Mouse (Mus musculus) adrenal gland, postnatal 10 days (tissue): ENCODE results near the gene Pdcd1lg2. TPM values are rescaled to one million over a fixed set of nuclear protein-coding genes. Genes with fewer than 3 reads are reported as not detected.
"Not testable (repeated sequence)": the region's sequence is repeated elsewhere in the genome, so short reads cannot be mapped to it uniquely, and the experiment has no call there.

Source experiments
- DNase-seq: peaks from one replicate; pipeline ENCODE4 v3.0.0; 2021; ENCODE audit warnings: mixed read lengths
- total RNA-seq, 2 experiments: library from RNA; stranded (reverse); gene quantifications; 2 replicates each; pipeline ENCODE4 v1.2.3; 2021

Pdcd1lg2 gene
- total RNA-seq, 2 experiments from 2014 or later = not detected

DNA sequence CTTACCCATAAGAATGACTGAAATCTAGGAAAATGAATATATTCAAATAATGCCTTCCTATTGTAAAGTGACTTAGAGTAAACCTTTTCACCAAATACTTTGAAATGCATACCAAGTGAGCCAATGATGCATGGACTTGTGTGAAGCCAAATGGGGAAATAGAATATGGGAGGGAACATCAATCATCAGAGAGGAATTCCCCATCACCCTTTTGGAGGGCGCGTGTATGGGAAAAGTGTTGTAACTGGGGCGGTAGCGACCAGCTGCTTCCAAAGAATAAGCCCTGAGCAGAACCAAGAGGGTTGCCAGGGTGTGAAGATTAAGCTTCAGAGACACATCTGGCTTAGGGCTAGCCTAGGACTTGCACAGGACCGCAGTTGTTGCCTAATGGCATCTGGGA lies 27.4 kb upstream of the Pdcd1lg2 start:
- no peak for DNase-seq

DNA sequence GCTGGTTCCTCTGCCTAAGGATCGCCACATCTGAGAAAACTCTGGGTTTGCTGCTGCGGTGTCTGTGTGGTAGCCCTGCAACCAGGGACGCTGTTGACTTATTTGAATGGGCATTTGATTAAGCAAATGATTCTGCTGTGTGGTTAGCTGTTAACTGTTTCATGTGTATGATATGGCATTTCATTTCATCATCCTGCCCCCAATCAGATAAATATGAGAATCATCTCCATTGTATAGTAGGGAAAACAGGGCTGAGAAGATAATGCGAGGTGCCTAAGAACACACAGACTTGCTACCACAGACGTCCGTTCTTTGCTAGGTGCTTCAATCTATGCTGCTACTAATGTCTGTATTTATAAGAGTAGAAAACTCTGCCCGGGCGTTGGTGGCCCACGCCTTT lies 26.3 kb upstream of the Pdcd1lg2 start:
- DNase-seq = no peak

DNA sequence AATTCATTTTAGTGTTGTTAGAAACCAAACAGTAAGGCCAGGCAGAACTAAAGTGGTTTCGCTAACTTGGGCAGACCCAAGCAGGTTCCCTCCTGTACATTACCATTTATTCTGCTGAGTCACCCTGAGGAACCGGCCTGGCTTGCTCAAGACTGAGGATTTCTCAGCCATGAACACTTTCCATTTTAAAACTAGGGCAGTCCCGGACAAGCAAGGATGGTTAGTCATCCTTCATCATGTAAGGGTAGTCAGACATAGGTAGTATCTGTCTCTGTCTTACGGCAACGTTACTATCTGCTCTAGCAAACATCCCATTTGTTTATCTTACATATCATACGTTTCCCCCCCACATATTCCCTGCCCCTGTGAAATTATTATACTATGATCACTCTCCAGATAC lies 25.7 kb upstream of the Pdcd1lg2 start:
- no peak for DNase-seq

DNA sequence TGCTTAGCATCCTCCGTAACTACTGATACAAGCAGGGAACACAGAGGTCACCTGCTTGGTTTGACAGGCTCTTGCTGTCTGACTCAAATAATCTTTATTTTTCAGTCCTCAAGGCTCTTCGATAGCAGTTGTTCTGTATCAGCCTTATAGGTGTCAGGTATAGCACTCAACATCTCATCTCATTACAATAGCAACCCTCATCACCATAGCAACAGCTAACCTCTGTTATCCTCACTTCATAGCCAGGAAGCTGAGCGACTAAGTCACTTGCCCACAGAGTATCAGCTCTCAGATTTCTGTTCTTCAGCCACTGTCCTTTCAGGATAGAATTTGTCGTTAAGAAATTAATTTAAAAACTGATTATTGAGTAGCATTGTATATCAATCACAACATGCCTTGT lies 24.9 kb upstream of the Pdcd1lg2 start:
- DNase-seq = no peak

DNA sequence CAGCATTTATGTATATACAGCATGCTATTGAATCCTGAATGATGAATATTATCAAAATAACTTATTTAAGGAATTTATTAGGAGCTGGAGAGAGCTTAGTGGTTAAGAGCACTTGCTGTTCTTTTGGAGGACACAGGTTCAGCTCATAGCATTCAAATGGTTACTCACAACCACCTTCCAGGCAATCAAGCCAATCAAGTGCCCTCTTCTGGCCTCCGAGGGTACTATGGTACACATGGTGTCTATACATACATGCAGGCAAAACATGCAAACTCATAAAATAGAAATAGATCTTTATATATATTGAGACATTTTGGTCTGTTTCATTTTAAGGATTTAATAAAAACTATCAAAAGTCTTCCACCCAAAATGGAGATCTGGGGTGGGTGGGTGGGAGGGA lies 21.9 kb upstream of the Pdcd1lg2 start:
- no peak for DNase-seq

DNA sequence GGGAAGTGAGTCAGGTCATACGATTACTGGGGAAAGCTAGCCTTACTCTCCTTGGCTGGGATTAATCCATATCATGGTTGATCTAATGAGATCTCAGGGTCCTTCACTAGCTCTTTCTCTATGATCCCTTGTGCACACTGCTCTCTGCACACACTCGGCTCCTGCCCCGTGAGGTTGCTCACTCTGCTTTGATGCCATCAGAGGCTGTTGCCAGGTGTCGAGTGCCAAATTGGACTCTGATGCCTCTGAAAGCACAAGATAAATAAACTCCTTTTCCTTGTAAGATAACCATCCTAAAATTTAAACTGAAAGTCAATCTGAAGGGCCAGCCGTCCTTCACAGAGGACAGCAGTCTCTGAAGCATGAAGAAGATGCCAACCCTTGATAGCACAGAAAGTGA lies 20.2 kb upstream of the Pdcd1lg2 start:
- DNase-seq = peak; percentile 60

DNA sequence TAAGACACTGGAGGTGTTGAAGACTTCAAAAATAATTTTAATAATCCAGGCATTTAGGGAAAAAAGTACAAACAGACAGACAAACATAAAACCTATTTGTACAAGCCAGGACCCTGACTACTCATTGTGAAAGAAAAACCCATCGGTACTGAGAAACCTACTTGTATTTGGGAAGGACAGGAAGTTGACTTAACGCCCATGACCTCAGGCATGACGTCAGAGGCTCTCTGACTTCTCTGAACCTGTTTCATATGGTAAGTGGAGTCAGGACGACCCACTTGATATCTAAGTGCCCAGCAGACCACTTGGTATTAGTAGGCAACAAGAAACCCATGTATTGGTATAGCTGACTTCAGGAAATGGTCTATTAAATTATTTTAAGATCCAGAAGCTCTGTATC lies 19.4 kb upstream of the Pdcd1lg2 start:
- DNase-seq = no peak

DNA sequence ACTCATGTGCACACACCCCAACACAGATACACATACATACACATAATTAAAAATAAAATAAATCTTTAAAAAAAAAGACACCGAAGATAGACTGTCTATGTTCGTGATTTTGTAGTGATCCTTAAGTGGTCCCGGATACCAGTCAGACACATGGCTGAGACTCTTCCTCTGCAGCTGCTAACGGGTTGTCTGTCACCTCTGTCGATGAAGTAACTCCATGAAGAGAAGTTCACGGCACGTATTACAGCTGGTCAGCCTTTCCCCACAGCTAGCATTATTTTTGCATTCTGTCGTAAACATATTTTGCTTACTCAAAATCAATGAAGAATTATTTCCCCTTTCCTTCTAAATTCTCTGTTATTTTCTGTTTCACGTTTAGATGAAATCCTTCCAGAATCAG lies 17.4 kb upstream of the Pdcd1lg2 start:
- DNase-seq = no peak

DNA sequence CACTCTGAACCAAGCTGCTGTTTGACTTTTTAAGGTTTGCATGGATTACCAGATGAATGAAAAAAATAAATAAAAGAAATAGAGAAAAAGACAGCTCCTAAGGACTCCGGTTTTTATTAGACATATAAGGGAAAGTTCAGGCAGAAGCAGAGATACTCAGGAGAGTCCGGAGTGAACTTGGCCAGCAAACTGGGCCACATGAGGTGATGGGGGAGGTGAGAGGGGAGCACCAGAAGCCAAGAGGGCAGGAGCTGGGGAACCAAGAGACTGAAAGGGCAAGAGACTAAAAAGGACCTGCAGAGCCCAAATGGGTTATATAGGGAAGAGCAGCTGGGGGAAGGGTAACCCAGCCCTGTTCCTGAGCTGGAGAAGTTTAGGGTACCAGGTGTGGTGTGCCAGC lies 16.0 kb upstream of the Pdcd1lg2 start:
- DNase-seq = peak; percentile 59

DNA sequence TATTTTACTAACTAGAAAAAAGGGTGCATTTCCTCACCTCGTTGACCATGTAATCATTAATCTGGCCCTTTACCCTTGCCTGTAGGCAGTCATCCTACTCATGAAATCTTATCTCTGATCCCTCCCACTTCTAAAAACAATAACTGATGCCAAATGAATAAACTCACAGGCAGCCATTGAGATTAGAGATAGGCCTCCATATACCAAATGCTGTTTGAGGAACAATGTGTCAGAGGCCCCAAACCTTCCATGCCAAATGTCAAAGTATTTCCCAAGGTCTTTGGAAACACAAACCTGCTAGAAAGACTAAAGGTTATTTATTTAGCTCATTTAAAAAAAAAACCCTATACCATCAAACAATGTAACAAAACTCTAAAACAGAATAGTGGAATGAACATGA lies 14.4 kb upstream of the Pdcd1lg2 start:
- no peak for DNase-seq

DNA sequence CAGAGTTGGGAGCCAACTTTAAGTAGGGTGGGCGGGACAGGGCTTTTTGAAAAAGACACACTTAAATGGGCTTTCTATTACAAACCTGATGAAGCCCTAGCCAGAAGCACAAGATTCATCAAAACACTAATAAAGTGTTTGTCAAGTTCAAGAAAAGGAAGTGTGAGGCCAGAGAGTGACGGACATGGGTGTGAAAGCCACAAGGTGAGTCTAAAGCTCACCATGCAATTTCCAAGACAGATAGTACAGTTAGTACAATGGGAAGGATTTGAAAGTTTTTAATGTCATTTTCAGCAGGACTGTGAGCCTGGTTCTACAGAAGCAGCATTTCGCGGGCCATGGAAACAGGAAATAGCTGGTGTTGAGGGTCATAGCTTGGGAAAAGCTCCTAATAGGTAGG lies 10.9 kb upstream of the Pdcd1lg2 start:
- no peak for DNase-seq

DNA sequence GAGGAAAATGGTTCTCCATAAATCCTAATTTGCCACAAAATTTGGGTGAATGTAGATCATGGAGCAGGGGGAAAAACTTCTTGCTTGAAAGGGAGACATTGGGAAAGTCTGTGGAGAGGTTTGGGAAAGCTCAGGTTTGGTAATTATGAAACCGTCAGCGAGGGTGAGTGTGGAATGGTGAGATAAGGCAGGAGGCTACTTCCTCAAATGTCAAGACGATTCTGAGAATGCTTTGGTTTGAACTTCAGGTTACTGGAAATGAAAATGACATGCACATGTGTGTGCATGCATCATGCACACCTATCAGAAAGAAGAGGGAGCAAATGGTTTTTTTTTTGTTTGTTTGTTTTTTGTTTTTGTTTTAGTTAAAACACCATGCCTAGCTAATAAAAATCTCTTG lies 10.3 kb upstream of the Pdcd1lg2 start:
- DNase-seq = no peak

DNA sequence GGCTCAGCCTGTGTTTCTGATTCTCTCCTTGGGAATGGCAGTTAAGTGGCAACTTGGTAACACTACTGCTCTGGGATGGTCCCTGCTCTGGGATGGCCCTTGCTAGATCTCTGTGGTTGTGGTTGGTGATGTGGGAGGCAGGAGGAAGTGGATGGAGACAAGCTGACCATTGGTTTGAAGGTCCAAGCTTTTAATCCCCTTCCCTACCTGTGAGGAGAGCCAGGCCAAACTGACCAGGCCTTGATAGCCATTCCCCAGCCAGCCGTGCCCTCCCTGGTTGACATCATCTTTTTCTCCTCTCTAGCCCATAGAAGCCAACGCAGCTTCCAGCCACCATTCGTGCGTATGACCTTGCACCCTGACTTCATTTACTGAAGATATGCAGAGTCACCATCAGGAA lies 8.1 kb upstream of the Pdcd1lg2 start:
- DNase-seq = no peak

DNA sequence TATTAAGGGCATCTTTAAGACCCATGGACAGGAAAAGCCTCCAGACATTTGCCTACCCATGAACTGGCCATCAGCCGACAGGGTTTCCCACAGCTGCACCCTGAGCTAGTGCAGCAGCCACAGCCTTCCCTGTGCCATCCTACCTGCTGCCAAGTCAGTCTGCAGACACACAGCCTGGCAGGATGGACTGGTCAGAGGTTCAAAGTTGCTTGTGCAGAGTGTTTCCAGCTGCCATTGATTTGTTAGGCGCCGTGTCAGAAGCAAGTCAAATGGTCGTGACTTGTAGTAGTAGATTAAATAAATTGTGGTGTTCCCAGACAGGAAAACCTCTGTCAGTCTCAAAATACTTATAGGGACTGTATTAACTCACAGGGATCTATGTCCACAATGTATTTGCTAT lies 7.5 kb upstream of the Pdcd1lg2 start:
- no peak for DNase-seq

DNA sequence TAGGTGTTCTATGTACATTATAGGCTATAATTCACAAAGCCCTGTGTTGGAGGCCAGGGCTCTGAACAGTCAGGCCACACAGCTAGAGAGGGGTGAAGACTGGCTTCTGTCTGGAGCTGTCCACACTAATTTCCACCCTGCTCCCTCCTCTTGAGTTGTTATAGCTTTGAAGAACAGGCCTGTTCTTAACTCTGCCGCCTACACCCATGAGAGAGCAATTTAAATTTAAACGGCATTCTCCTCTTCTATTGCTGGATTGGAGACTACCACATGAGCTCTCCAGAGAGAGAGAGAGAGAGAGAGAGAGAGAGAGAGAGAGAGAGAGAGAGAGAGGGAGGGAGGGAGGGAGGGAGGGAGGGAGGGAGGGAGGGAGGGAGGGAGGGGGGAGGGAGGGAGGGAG lies 5.3 kb upstream of the Pdcd1lg2 start:
- DNase-seq = no peak

DNA sequence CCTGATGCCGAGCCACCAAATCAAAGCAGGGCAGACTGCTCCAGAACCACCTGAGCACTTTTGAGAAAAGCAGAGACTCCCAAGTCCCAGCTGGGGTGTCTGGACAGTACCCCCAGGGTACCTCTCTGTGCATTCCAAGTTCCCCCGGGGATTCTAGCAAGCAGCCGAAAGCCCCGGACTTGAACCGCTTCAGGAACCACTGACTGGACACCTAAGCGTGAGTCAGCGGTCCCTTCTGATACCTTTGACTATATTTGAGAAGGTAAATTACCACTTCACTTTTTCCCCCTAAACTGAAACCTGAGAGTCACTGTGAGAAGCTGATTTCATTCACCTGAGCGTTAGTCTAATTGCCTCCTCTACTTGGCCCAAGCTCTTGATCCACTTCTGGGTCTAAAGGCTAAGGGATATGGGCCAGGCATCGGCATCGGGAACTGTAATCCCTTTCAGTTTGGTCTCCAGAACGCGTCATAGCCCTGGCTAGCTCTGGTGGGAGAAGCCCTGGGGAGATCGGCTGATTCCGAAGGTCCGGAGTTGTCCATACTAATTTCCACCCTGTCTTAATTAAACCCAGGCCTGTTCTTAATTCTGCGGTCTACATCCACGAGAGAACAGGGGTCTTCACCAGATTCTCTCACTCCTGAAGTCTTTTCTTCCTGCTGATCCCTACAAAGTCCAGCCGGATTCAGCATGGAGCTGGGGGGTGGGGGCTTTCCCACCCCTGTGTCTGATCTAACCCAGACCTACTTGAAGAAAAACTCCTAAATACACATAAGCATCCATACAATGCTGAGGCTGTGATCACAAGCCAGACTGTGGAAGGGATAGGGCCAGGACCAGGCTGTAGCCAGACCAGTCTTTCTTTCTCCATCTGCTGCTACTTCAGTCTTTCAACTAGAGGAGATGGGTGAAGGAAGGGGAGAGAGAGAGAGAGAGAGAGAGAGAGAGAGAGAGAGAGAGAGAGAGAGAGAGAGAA lies 4.4 kb upstream of the Pdcd1lg2 start:
- DNase-seq = no peak

DNA sequence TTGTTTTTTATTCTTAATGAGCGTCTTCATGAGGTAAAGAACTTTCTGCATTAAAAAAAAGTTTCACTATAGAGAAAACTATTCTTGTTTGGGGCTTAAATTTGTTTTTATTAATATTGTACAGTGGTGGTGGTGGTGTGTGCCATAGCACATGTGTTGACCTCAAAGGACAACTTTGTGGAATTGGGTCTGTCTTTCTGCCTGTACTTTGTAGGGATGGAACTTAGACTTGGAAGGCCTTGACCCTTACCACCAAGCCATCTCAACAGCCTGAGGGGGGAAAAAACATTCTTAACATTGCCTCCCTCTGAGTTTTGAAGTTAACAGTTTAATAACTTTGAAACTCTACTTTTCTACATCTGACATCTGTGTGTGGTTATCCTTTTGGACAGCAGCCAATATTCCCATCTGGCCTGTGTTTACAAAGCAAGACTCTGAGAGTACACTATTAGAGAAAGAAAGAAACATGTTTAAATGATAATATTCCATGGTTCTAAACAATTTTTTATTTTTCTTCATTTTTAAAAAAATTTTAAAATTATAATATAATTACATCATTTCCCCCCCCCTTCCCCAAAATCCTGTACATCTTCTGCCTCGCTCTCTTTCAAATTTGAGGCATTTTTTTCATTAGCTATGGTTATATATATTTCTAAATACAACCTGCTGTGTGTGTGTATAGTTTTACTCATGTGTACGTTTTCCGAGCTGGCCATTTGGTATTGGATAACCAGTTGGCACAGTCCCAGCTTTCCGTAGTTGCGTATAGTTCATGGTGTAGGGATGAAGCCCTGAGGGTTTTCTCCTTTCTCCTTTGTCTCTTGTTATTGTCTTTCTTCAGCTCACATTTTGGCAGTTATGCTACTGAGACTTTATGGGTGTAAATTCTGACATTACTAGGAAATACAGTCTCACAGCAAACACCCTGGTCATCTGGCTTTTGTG lies 2.0 kb downstream of the Pdcd1lg2 start:
- no peak for DNase-seq

DNA sequence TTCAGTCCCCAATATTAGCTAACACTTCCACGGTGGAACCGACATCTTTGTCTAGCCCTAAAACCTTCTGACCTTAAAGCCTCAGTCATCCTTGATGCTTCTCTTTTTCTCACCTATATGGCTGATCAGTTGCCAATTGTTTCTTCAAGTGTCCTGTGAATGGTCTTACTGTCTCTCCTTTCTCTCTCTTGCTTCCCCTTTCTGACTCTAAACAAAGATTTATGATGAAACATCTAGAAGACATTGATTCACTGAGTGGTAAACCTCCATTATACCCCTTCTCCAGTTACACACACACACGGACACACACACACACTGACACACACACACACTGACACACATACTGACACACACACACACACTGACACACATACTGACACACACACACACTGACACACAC lies 3.8 kb downstream of the Pdcd1lg2 start:
- DNase-seq = no peak

DNA sequence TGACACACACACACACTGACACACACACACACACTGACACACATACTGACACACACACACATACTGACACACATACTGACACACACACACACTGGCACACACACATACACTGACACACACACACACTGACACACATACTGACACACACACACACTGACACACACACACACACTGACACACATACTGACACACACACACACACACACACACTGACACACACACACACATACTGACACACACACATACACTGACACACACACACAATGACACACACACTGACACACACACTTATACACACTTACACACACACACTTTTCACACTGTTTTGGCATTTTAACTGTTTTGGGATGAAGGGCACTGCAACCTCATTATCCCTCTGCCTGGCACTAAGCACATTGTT lies 4.2 kb downstream of the Pdcd1lg2 start:
- not testable (repeated sequence) for DNase-seq

DNA sequence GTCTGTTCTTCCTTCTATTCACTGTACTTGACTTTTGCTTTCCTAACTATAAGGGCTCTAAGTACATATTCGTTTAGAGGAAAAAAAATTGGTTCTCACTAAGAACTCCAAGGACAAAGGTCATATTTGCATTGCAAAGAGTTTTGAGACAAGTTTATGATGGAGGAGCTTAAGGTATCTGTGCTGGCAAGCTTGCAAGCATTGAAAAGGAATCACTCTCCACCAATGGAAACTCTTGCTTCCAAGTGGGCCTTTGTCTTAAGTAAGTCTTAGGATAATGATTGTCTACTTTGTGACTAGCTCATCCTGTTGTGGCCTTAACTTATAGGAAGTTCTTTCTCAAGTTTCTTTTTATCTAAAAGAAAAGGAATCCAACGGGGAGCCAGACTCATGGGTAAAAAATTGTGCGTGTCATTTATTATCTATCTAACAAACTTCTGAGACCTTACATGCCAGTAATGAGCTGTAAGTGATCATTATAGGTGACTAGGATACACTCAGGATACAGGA lies 5.7 kb downstream of the Pdcd1lg2 start:
- no peak for DNase-seq

DNA sequence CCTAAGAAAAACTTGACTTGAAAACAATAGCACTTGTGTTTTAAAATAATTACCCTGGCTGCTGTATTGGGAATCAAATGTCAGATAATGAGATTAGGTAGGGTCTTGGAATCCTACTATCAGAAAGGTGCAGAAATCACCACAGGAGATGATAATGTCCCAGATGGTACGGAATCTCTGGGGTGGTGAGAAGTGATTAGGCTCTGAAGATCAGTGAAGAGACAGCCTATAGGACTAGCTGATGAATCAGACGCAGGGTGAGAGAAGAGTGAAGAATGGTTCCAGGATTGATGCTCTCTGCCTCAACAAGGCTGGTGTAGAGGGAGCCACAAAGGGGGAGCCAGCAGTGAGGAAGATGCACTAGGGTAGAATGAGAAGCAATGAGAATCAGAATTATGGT lies 6.5 kb downstream of the Pdcd1lg2 start:
- no peak for DNase-seq

DNA sequence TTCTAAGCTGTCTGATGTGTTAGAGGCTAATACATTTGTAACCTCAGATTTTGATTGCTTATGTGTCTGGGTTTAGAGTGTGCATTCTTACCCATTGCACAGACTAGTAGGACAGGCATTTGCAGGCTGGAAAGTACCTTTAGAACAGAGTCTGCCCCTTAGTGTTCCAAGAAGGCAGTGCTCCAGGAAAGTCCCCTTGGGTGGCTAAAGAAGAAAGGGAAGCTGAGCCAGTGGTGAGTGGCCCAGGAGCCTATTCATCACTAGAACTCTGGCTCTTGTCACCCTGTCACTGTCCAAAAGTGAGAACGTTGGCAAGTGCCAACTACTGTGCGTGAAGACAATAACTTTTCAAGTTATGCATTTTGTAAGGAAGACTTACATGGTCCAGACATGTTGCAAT lies 7.2 kb downstream of the Pdcd1lg2 start:
- DNase-seq = no peak

DNA sequence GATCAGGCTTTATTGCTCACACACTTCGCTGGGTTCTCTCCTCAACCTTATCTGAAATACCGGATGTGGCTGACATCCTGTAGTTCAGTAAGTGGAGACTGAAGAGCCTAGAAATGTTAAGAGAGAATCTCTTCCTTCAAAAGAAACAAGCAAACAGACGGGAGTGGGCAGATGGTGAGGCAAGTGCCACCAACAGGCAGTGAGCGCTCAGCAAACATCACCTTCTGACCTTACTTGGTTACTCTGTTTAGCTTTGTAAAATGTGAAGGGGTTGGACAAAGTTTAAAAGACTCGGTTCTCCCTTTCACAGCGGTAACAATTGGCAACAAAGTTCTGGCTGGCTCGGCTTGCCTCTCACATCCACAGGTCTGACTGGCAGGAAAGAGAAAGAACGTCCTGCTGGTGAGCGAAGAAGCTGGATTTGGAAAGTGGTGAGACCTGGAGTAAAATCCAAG lies 8.0 kb downstream of the Pdcd1lg2 start:
- DNase-seq = peak; percentile 49
